Mouse (Mus musculus) neutrophil, adult 5-6 weeks (primary cell): ENCODE measurements around the gene Lrrc28. TPM values are rescaled to one million over a fixed set of nuclear protein-coding genes. Genes with fewer than 3 reads are reported as not detected.

Experiments
- ATAC-seq: fragments of 151-379, 151-347 bp; 2 replicates; pipeline ENCODE4 v1.8.0; 2017; ENCODE audit warnings: mild to moderate bottlenecking, moderate TSS enrichment; ENCODE audit not compliant: insufficient number of reproducible peaks, poor library complexity, low FRiP score, severe bottlenecking; ENCODE audit errors: extremely low read depth
- total RNA-seq: library from RNA; stranded (forward); fragments of 200-1000 nt; gene quantifications from 2 replicates; pipeline ENCODE4 v1.2.3, GENCODE M21; 2017

Gene Lrrc28
- total RNA-seq, 1 experiment from 2014 or later: 17.6 TPM

DNA sequence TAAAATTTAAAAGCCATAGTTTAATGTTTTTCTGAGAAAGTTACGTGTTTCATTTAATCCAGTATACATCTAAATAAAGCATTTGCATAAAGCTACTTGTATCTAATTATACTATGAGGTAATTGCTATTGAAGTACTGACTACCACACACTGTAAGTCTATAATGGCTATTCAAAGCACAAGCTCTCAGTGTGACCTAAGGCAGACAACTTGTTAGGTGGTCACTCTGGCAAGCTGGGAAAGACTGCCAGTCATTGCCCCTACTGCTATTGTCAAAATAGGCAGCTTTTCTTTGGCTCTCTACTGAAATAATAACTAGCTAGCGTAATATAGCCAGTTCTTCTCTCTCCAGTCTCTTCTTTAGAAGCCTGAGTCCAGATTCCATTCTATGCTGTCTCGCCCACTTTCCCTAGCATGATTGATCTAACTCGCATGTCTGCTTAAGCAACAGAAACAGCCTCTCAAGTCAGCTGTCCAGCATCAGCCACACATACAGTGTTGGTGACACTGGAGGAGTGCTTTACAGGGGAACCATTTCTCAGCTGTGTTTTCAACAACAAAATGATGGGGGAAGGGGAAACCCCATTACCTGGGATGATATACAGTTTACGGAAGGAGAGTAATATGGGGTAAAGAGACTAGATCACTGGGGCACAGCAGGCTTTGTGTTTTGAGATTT, 37.3 kb downstream of the Lrrc28 start:
- ATAC-seq: no peak

DNA sequence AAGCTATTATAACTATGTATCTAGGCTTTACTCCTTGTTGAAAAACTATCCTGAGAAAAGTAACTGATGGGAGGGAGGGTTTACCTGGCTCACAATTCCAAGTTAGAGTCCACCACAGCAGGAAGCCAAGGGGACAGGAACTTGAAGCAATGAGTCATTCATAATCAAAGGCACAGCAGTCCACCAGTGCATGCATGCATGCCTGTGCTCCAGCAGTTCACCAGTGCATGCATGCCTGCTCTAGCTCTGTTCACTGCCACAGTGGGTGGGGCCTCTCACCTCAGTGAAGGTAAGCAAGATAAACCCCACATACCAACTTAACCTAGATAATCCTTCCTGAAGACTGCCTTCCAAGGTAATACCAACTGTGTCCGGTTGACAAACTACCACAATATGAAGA, 38.8 kb downstream of the Lrrc28 start:
- ATAC-seq: no peak

GRCm38 (mm10) chr7:67605114-67605513, 40.0 kb downstream of the Lrrc28 start:
- no peak for ATAC-seq

GRCm38 (mm10) chr7:67598050-67598449, 47.0 kb downstream of the Lrrc28 start:
- no peak for ATAC-seq

DNA sequence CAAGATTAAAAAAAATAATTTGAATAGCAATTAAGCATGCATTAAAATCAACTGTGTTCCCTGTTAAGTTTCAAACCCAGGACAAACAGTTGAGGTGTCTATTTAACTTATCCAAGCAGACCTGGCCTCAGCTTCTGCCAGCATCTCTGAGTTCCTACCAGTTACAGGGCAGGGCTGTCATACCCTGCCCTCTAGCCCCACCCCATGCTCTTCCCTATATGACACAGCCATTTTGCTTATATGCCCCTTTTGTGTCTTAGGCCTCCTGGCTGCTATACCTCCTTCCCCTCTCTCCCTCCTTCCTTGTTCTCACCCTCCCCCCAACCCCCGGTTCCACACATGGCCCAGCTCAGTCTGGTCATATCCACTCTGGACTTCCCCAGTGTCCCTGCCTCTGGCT, 48.1 kb downstream of the Lrrc28 start:
- ATAC-seq: no peak

DNA sequence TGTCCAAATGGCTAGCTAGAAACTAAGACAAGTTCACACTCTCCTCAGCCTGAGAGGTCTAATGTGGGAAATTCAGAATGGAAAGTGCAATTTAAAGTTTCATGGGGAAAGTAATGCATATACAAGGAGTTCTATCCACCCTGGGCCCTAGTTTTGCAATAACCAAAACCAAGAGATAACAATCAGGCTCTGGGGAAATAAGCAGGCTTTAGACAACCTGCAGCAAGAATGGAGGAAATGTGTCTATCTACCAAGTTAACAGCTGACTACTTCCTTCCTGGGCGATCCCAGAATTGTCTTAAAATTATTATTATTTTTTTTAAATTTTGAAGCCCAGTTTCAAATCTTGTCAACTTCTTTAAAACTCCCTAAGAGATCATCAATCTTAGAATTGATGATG, 48.7 kb downstream of the Lrrc28 start:
- ATAC-seq: no peak

- no peak for ATAC-seq
Measured at GRCm38 (mm10) chr7:67593902-67594301, 51.2 kb downstream of the Lrrc28 start.

- no peak for ATAC-seq
Measured at GRCm38 (mm10) chr7:67592670-67593069, 52.4 kb downstream of the Lrrc28 start.

DNA sequence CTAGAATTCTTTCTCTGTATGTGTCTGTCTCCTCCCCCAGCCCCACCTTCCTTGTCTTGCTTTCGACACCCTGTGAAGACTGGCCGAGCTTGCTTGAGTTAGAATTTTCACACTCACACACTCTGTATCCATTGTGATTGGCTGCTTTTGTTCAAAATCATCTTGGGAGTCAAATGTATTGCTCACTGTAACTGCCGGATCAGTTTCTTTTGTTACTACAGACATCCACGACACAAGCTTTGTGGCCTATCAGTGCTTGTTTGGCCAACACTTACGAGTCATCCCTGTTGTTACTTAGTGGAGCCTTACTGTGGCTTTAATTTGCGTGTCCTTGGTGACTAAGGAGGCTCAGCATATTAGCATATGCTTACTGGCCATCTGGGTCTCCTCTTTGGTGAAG, 56.3 kb downstream of the Lrrc28 start:
- no peak for ATAC-seq

DNA sequence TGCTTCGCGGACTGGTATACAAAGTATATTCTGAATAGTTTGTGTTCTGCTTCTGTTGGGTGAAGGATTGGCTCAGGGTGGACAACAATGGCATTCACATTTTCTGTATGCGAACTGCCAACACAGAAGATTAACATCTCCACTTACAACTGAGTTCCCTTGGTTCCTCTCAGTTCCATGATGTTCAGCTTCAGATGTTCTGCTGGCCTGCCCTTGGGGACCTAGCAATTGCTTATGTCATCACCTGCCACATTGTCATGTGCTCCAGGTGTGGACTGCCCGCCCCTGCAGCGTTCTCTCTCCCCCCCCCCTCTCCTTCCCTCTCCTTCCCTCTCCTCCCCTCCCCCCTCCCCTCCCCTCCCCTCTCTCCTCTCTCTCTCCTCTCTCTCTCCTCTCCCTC, 58.6 kb downstream of the Lrrc28 start:
- no peak for ATAC-seq

GRCm38 (mm10) chr7:67583852-67584251, 61.2 kb downstream of the Lrrc28 start:
- no peak for ATAC-seq

GRCm38 (mm10) chr7:67578783-67579482, 66.1 kb downstream of the Lrrc28 start:
- ATAC-seq: no peak

- no peak for ATAC-seq
Measured at GRCm38 (mm10) chr7:67578044-67578443, 67.0 kb downstream of the Lrrc28 start.

GRCm38 (mm10) chr7:67566510-67567237, 78.4 kb downstream of the Lrrc28 start:
- no peak for ATAC-seq

- ATAC-seq: no peak
Measured at GRCm38 (mm10) chr7:67565132-67565531, 79.9 kb downstream of the Lrrc28 start.

GRCm38 (mm10) chr7:67562176-67562575, 82.9 kb downstream of the Lrrc28 start:
- no peak for ATAC-seq

DNA sequence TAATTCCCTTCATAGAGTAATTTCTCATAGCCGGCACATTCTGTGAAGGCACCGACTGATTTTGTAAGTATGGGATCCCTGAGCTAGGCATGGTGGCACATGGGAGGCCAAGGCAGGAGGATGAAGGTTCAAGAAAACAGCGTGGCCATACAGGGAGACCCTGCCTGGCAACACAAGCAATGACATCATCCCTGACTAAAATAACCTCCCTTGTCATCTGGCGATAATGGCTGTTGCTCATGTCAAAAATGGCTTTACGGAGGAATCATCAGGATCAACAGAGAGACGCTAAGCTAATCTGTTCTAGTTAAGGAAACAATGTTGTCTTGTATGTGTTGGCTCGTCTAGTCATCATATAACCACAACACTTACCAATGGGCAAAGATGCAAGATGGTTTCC, 85.6 kb downstream of the Lrrc28 start:
- ATAC-seq: no peak

DNA sequence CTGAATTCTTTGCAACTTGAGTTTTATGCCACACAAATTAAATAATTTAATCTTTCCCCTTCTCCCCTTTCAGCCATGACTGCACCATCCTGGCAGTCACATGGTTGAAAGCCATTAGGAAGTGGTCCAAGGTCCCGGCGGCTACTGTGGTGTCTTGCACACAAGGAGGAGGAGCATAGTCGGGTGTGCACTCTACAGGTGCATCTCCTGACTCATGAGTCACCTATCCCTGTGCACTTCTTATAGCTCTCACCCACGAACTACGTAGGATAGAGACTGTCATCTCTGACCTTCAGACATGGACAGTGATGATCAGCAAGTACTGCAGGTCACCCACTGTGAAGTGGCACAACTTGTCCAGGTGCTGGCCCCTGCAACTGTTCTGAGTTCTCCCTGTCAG, 86.8 kb downstream of the Lrrc28 start:
- no peak for ATAC-seq

DNA sequence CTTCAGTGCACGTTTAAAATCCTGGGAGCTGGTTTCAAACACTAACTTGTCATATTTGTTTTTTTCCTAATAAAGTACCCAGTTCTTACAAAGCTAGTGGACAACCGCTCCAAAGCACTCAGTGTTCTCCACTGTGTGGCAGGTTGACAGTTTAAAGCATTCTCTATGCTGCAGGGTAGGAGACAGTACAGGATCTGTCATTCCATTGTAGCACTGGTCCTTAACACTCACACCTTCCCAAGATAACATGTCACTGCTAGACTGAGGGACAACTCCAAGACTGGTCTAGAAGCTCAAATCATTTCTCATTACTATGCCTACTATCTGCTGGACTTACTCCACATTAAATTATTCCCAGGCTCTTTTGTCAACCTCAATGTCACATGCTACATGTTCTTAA, 90.2 kb downstream of the Lrrc28 start:
- no peak for ATAC-seq

DNA sequence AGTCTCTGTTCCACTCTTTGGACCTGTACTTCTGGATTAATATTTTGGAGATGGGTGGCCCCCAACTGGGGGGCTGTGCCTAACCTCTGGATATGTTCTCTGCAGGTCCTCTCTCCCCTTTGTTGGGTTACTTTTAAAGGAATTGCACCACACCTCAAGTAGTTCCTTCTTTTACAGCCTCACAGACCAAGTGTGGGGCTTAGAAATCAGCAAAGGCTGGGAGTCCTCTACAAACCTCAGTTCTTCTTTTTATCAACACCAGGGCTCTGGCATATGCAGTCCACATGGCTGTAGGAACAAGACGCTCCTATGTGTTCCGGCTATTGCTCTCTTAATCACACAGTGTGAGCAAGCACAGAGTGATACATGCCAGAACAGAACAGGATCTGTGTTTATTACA, 93.8 kb downstream of the Lrrc28 start:
- ATAC-seq: 0 out of 2 replicates have a peak, but pooled peaks have one; percentile 24
